Mouse (Mus musculus): Measurements from ENCODE around the gene Pard3b.

The Pard3b gene

GRCm38 (mm10) chr1:62632886-62633285, 994.3 kb downstream of the Pard3b start:
- DNase-seq (ENCODE audit: low read depth, low spot score) = no peak

GRCm38 (mm10) chr1:62635203-62635602, 996.6 kb downstream of the Pard3b start:
- no peak for DNase-seq (ENCODE audit: low read depth, low spot score)

- no peak for DNase-seq (ENCODE audit: low read depth, low spot score)
These were observed 998.5 kb downstream of the Pard3b start for GRCm38 (mm10) chr1:62636906-62637673.

- DNase-seq (ENCODE audit: low read depth, low spot score) = no peak
These were observed 1000.4 kb downstream of the Pard3b start for GRCm38 (mm10) chr1:62639012-62639411.

GRCm38 (mm10) chr1:62639440-62639839, 1000.8 kb downstream of the Pard3b start:
- DNase-seq (ENCODE audit: low read depth, low spot score) = no peak

GRCm38 (mm10) chr1:62644631-62645278, 1006.1 kb downstream of the Pard3b start:
- DNase-seq (ENCODE audit: low read depth, low spot score) = no peak

- no peak for DNase-seq (ENCODE audit: low read depth, low spot score)
These were observed 1008.2 kb downstream of the Pard3b start for GRCm38 (mm10) chr1:62646812-62647211.

- no peak for DNase-seq (ENCODE audit: low read depth, low spot score)
These were observed 1009.5 kb downstream of the Pard3b start for GRCm38 (mm10) chr1:62648116-62648515.

- no peak for DNase-seq (ENCODE audit: low read depth, low spot score)
These were observed 1010.0 kb downstream of the Pard3b start for GRCm38 (mm10) chr1:62648591-62648990.

GRCm38 (mm10) chr1:62650491-62650890, 1011.9 kb downstream of the Pard3b start:
- DNase-seq (ENCODE audit: low read depth, low spot score) = no peak

GRCm38 (mm10) chr1:62654436-62654835, 1015.8 kb downstream of the Pard3b start:
- DNase-seq (ENCODE audit: low read depth, low spot score) = no peak

- DNase-seq (ENCODE audit: low read depth, low spot score) = peak; percentile 22
These were observed 1026.5 kb downstream of the Pard3b start for GRCm38 (mm10) chr1:62664960-62665645.

- DNase-seq (ENCODE audit: low read depth, low spot score) = no peak
These were observed 1027.4 kb downstream of the Pard3b start for GRCm38 (mm10) chr1:62665771-62666730.

GRCm38 (mm10) chr1:62666780-62667179, 1028.2 kb downstream of the Pard3b start:
- DNase-seq (ENCODE audit: low read depth, low spot score) = no peak

- no peak for DNase-seq (ENCODE audit: low read depth, low spot score)
These were observed 1040.2 kb downstream of the Pard3b start for GRCm38 (mm10) chr1:62678611-62679344.

- DNase-seq (ENCODE audit: low read depth, low spot score) = no peak
These were observed 1040.8 kb downstream of the Pard3b start for GRCm38 (mm10) chr1:62679466-62679865.

GRCm38 (mm10) chr1:62682456-62683385, 1044.1 kb downstream of the Pard3b start:
- DNase-seq (ENCODE audit: low read depth, low spot score) = no peak

GRCm38 (mm10) chr1:62683498-62683897, 1044.9 kb downstream of the Pard3b start:
- no peak for DNase-seq (ENCODE audit: low read depth, low spot score)

GRCm38 (mm10) chr1:62687511-62687910, 1048.9 kb downstream of the Pard3b start:
- no peak for DNase-seq (ENCODE audit: low read depth, low spot score)

- no peak for DNase-seq (ENCODE audit: low read depth, low spot score)
These were observed 1052.6 kb downstream of the Pard3b start for GRCm38 (mm10) chr1:62691175-62691574.

All from skeletal muscle tissue, adult 2 months (tissue).